Mouse (Mus musculus) spleen, adult 2 months (tissue): ENCODE data around the gene Gm9945. TPM values are rescaled to one million over a fixed set of nuclear protein-coding genes. Genes with fewer than 3 reads are reported as not detected.

Experiments
- DNase-seq, 2 experiments: peaks; one replicate each; pipeline versions ENCODE4 v3.0.0 to v3.0.0-alpha.2; 2012 to 2021; ENCODE audit warnings: low spot score in 2 of 2, low read depth in 1 of 2
- H3K27ac ChIP-seq: fragments of 200-500 bp; 2 replicates; pipeline ENCODE4 v1.5.1; 2012; ENCODE audit warnings: low read length, inconsistent platforms; ENCODE audit not compliant: insufficient read depth
- H3K27me3 ChIP-seq: fragments of 200-500 bp; 2 replicates; pipeline ENCODE4 v1.6.1; 2012; ENCODE audit warnings: mild to moderate bottlenecking, moderate library complexity, low read length, inconsistent platforms; ENCODE audit not compliant: control insufficient read depth, insufficient read depth
- H3K36me3 ChIP-seq: fragments of 200-500 bp; 2 replicates; pipeline ENCODE4 v1.6.1; 2012; ENCODE audit warnings: mild to moderate bottlenecking, low read length, inconsistent platforms; ENCODE audit not compliant: control insufficient read depth, insufficient read depth
- H3K4me1 ChIP-seq: fragments of 200-500 bp; 2 replicates; pipeline ENCODE4 v1.6.1; 2011; ENCODE audit warnings: inconsistent platforms; ENCODE audit not compliant: control insufficient read depth, insufficient read depth, insufficient read length
- H3K4me3 ChIP-seq: fragments of 200-500 bp; 2 replicates; pipeline ENCODE4 v1.5.1; 2011; ENCODE audit warnings: mild to moderate bottlenecking, inconsistent platforms; ENCODE audit not compliant: insufficient read depth, insufficient read length; ENCODE audit errors: extremely low read depth
- CTCF ChIP-seq: fragments of 200-500 bp; IDR thresholded peaks from 2 replicates; pipeline ENCODE4 v1.5.1; 2011; ENCODE audit warnings: mild to moderate bottlenecking, inconsistent platforms; ENCODE audit not compliant: insufficient read depth, insufficient read length, insufficient replicate concordance; ENCODE audit errors: extremely low read depth
- POLR2A ChIP-seq: fragments of 200-500 bp; IDR thresholded peaks from 2 replicates; pipeline ENCODE4 v1.6.1; 2011; ENCODE audit warnings: low read depth, low read length, inconsistent platforms
- WGBS: fragments of 180-500 bp; shearing (Covaris S2); methylation state at CpG from one replicate; pipeline ENCODE4 v1.1.7; 2018; 5-methylcytosine and 5-hydroxymethylcytosine counted together
- polyA plus RNA-seq: library from polyadenylated mRNA; depleted of rRNA; stranded (reverse); fragments of >200 nt; gene quantifications from 2 replicates; pipeline ENCODE4 v1.2.3, GENCODE M21; 2012

Gm9945 gene
- polyA plus RNA-seq, 1 experiment: not detected

DNA sequence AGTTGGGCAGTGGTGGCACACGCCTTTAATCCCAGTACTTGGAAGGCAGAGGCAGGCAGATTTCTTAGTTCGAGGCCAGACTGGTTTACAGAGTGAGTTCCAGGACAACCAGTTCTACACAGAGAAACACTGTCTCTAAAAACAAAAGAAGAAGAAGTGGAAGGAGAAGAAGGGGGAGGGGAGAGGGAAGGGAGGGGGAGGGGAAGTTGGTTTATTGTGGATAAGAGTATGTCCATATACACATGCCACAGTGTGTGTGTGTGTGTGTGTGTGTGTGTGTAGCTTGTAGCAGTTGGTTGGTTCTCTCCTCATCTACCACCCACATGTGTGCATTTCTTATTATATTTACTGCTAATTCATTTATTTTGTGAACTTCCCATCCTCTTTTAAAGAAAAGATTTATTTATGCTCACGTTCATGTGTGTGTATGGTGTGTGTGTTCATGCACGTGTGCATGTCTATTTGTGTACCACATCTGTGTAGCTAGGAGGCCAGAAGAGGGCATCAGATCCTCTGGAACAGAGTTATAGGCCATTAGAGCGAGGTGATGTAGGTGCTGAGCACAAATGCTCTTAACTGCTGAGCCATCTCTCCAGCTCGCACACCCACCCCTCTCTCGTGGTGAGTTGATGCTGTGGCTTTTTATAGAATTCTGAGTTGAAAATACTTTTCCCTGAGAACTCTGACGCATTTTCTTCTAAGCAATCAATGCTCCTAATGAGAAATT, 22.2 kb downstream of the Gm9945 start:
- no peaks in the 10 kb centered on the region for H3K36me3 ChIP-seq
- no peaks in the 10 kb centered on the region for H3K4me1 ChIP-seq
- 63% methylated on average over 8 of the region's 8 CpGs for WGBS
- no peak for DNase-seq
- TF ChIP-seq CTCF (no peak), POLR2A (no peak)
- H3K27ac ChIP-seq: no peak overlapping the region
- no peak overlapping the region for H3K4me3 ChIP-seq
- no peaks in the 10 kb centered on the region; the same call in 1 of the 2 replicates for H3K27me3 ChIP-seq

DNA sequence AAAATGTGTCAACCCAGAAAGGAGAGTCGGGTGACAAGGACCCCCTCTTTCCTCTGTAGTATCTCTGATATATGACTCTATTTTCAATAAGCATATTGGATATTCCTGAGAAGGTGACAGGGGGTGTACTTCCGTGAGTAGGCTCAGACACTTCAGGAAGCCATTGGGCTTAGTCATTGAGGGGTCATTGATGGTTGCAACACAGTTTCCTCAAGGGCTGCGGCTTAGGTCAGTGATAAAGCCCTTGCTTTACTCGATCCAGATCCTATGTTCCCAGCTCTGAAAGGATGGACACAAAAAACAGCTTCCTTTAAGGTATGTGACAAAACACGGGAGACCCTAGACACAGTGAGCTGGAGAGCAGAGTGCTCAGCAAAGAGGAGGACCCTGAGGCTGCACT, 23.8 kb downstream of the Gm9945 start:
- WGBS: 76% methylated on average over 5 of the region's 5 CpGs
- H3K27ac ChIP-seq: no peak overlapping the region

DNA sequence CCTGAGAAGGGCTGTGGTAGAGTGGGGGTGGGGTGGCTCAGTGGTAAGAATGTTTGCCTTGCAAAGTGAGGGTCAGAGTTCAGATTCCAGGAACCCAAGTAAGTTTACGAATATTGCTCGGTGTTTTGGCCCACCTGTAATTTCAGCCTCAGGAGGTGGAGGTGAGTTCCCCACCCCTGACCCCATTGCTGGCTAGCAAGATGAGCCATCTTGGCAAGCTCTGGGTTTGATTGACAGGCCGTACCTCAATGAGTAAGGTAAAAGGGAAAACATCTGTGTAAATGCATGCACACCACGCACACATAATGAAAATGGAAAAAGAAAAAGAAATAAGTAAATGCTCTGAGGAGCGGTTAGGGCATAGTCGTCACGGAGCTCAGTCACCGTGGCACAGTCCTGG, 24.4 kb downstream of the Gm9945 start:
- no peaks in the 10 kb centered on the region for H3K36me3 ChIP-seq
- H3K27ac ChIP-seq: no peak overlapping the region
- no peak for TF ChIP-seq CTCF
- no peak for TF ChIP-seq POLR2A
- DNase-seq: no peak
- H3K4me3 ChIP-seq: no peak overlapping the region
- no peaks in the 10 kb centered on the region for H3K4me1 ChIP-seq
- 96% methylated on average over 8 of the region's 8 CpGs for WGBS
- no peaks in the 10 kb centered on the region; the same call in 1 of the 2 replicates for H3K27me3 ChIP-seq

More for the DNA sequence above, 23.8 kb downstream of the Gm9945 start:
- no peak for TF ChIP-seq CTCF
- TF ChIP-seq POLR2A: no peak
- H3K36me3 ChIP-seq: no peaks in the 10 kb centered on the region
- no peak overlapping the region for H3K4me3 ChIP-seq
- DNase-seq: no peak
- H3K4me1 ChIP-seq: no peaks in the 10 kb centered on the region
- no peaks in the 10 kb centered on the region; the same call in 1 of the 2 replicates for H3K27me3 ChIP-seq

DNA sequence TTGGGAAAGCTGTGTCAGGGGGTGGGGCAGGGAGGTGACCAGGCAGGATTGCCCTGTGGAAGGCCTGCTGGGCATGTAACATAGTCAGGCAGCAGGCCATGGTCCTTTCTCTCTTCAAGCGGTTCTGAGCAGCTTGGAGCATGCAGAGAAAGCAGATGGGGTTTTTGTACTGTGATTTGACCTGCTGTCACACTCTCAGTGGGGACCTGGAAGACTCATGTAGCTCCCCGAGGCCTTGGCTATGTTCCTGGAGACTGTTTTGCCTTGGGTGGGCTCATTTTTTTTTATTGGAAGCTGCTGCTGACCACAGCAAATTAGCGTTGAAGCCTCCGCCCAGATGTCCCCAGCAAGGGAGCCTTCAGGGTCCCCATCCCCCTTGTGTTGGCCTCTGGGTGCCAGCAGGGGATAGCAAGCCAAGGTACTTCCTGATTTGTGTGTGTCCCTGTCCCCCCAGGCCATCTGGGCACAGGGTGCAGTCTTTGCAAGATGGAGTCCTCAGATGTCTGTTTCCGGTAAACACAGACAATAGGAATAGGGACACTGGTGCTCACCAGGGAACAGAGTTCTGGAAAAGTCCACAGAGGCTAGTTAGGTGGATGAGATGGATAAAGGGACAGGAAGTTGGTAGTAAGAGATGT, 25.2 kb downstream of the Gm9945 start:
- WGBS: 89% methylated on average over 5 of the region's 5 CpGs
- no peak overlapping the region for H3K27ac ChIP-seq
- H3K4me3 ChIP-seq: no peak overlapping the region
- H3K4me1 ChIP-seq: no peaks in the 10 kb centered on the region
- no peak for DNase-seq
- no peaks in the 10 kb centered on the region for H3K36me3 ChIP-seq
- no peak for TF ChIP-seq CTCF
- TF ChIP-seq POLR2A: no peak
- no peaks in the 10 kb centered on the region; the same call in 1 of the 2 replicates for H3K27me3 ChIP-seq

DNA sequence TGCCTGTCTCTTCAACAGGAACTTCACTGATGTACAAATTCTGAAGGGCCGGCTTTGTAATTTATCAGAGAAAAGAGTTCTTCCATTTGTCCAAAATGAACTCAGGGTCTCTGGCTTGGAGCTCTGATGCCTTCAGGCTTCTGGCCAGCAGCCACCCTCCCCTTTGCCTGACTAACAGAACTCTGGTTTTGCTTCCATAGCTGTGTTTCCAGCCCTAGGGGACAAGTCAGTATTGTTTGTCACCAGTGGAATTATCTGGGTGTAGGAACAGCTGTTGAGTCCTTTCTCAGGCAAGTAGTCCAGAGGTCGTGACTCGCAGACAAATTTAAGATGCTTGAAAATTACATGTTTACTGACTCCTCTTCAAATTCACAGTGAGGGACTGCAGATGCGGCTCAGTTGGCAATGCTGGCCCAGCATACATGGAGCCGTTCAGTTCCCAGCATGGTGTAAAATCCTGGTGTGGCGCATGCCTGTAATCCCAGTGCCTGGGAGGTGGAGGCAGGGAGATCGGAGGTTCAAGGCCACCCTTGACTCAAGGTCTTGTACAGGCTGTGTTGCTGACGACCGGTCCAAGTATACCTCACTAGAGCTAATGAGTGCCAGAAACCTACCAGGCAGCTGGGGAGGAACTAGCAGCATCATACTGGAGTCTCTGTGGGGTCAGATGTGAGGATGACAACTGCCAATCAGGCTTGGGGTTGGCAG, 27.3 kb downstream of the Gm9945 start:
- 92% methylated on average over 9 of the region's 9 CpGs for WGBS
- TF ChIP-seq POLR2A: no peak
- H3K4me3 ChIP-seq: no peak overlapping the region
- no peaks in the 10 kb centered on the region for H3K36me3 ChIP-seq
- H3K27me3 ChIP-seq: no peaks in the 10 kb centered on the region
- DNase-seq: no peak
- no peaks in the 10 kb centered on the region for H3K4me1 ChIP-seq
- H3K27ac ChIP-seq: no peak overlapping the region

DNA sequence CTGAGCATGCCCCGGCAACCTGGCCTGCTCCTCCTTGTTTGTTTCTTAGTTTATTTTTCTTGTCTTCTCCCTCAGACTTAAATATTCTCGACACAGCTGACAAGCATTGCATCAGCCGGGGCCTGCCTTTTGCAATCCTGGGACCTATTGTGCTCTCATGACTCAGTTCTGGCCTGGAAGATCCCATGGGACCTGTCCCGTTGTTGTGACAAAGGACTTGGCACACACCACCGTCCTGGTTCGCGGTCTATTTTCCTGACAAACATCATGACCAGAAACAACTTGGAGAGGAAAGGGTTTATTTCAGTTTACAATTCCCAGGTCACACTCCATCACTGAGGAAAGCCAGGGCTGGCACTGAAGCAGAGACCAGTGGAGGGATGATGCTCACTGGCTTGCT, 28.2 kb downstream of the Gm9945 start:
- H3K27me3 ChIP-seq: no peaks in the 10 kb centered on the region
- H3K27ac ChIP-seq: no peak overlapping the region
- H3K4me1 ChIP-seq: no peaks in the 10 kb centered on the region
- H3K36me3 ChIP-seq: no peaks in the 10 kb centered on the region
- WGBS: 88% methylated on average over 7 of the region's 7 CpGs
- no peak for DNase-seq
- TF ChIP-seq CTCF (no peak), POLR2A (no peak)
- H3K4me3 ChIP-seq: no peak overlapping the region
